Mouse (Mus musculus) mammary gland, adult 2 months (tissue): Measurements from ENCODE around the gene Olfr148. TPM values are rescaled to one million over a fixed set of nuclear protein-coding genes. Genes with fewer than 3 reads are reported as not detected.

Experiments used
- polyA plus RNA-seq: library from polyadenylated mRNA; depleted of rRNA; stranded (reverse); fragments of >200 nt; gene quantifications from 2 replicates; pipeline ENCODE4 v1.2.3, GENCODE M21; 2012; ENCODE audit warnings: low replicate concordance; rRNA removed

Olfr148 gene
- not detected in 2 replicates for polyA plus RNA-seq

DNA sequence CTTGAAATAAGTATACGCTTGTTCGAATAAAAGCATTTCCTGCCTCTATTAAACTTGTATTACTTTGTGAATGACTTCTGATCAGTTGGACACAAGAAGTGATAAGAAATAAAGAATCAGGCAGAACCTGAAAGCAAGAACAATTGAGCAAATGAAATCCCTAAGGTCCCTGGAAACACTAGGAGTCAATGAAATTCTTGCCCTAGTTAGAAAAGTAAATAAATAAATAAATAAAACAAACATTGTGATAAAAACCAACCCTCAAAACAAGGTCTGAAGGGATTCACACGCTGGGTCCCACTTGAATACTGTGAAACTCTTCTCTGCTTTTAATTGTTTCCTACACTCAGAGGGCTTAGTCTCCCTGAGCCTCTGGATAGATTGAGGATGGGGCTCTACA, at the start of gene Olfr148:
Olfr148 (plus strand) TSS at position 301 of the 400 bp plus-strand sequence.

DNA sequence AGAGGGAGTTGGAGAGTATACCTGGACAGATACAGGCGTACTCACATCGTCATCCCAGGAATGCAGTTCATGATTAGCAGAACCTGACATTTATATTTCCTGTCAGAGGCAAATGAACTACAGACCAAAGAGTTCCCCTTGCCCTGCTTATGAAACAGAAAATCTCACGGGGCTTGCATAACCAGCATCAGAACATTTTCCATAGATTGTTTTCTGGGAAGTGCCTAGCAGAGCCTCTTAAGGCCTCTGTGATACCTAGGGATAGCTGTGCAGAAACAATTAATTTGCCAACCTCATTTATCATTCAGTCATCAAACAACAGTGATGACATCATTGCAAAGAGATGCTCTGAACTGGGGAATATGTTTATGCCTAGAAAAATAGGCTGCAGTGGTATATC, 35.0 kb upstream of the Olfr148 start, which contains the start of gene Olfr959:
Olfr959 (minus strand) TSS at position 101 of the 400 bp plus-strand sequence.

DNA sequence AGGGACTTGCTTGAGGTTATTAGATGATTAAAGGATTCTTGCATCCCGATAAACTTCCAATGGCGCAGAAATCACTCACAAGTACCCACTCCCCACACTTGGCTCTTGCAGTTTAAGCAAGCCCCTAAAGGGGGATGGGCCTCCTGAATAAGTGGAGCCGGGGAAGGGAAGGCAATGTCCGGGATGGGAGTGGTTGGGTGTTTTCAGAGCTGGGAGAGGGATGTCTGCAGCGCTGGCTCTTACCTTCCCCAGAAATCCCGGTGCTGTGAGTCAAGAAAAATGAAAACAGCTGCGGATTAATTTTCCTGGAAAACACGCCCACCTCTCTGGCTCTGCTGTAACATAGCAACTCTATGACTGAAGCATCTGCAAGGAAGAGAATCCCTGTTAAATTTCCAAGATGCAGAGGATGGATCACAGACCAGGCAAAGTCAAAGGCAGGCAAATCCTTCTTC, 6.4 kb upstream of the Olfr148 start, which contains the start of gene AW551984:
AW551984 (minus strand) TSS at position 405 of the 455 bp plus-strand sequence.

DNA sequence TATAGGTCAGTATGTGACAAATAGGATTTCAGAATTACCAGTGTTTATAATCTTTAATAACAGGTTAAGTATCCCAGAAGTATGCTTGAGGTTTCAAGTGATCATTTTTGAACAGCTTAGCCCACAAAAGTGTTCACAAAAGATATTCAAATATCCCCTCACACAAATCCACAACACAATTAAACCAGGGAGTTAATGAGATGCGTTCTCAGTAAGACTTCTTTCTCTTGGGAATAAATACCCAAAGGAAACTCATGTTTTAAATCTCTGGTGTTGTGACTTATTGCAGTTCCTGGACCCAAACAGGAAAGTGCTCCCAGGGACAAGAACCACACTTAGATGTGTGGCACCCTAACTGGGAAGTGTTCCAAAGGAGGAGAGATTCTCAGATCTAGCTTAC, 10.6 kb downstream of the Olfr148 start, which contains the start of gene Olfr960:
Olfr960 (plus strand) TSS at position 301 of the 400 bp plus-strand sequence.

DNA sequence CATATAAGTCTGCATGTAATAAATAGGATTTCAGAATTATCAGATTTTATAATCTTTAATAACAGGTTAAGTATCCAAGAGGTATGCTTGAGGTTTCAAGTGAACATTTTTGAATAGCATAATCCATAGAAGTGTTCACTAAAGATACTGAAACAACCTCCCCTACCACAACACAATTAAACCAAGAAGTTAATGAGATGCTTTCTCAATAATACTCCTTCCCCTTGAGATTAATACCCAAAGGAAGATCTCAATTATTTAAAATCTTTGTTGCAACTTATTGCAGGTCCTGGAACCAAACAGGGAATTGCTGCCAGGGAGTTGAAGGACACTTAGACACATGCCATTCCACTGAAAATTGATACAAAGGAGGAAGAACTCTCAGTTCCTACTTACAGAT, 34.3 kb downstream of the Olfr148 start, which contains the start of gene Olfr961:
Olfr961 (plus strand) TSS at position 301 of the 400 bp plus-strand sequence.

Other genes starting within 250 kb of the Olfr148 start
- gene Olfr951, start 223.2 kb upstream of the Olfr148 start, polyA plus RNA-seq = not detected in 2 replicates
- gene Olfr952, start 183.5 kb upstream of the Olfr148 start, polyA plus RNA-seq = not detected in 2 replicates
- not detected in 2 replicates for gene Olfr954, start 154.0 kb upstream of the Olfr148 start, polyA plus RNA-seq
- gene Olfr955, start 138.7 kb upstream of the Olfr148 start, polyA plus RNA-seq = not detected in 2 replicates
- gene Olfr44, start 116.7 kb upstream of the Olfr148 start, polyA plus RNA-seq = not detected in 2 replicates
- gene Olfr957, start 94.8 kb upstream of the Olfr148 start, polyA plus RNA-seq = not detected in 2 replicates
- not detected in 2 replicates for gene Olfr958, start 56.6 kb upstream of the Olfr148 start, polyA plus RNA-seq
- gene Olfr959, start 35.1 kb upstream of the Olfr148 start, polyA plus RNA-seq = not detected in 2 replicates
- 5.5 and 7.6 TPM in 2 replicates for gene AW551984, start 6.3 kb upstream of the Olfr148 start, polyA plus RNA-seq
- not detected in 2 replicates for gene Olfr960, start 10.7 kb downstream of the Olfr148 start, polyA plus RNA-seq
- gene Olfr961, start 34.4 kb downstream of the Olfr148 start, polyA plus RNA-seq = not detected in 2 replicates
- gene Olfr963, start 56.5 kb downstream of the Olfr148 start, polyA plus RNA-seq = not detected in 2 replicates
- not detected in 2 replicates for gene Olfr149, start 96.5 kb downstream of the Olfr148 start, polyA plus RNA-seq
- not detected in 2 replicates for gene Olfr965, start 100.7 kb downstream of the Olfr148 start, polyA plus RNA-seq
- gene Olfr150, start 120.3 kb downstream of the Olfr148 start, polyA plus RNA-seq = not detected in 2 replicates
- not detected in 2 replicates for gene Olfr967, start 135.6 kb downstream of the Olfr148 start, polyA plus RNA-seq
- not detected in 2 replicates for gene Olfr968, start 172.6 kb downstream of the Olfr148 start, polyA plus RNA-seq
- gene Olfr969, start 180.3 kb downstream of the Olfr148 start, polyA plus RNA-seq = not detected in 2 replicates
- not detected in 2 replicates for gene Olfr970, start 198.2 kb downstream of the Olfr148 start, polyA plus RNA-seq
- not detected in 2 replicates for gene Olfr971, start 226.2 kb downstream of the Olfr148 start, polyA plus RNA-seq